Mouse (Mus musculus): Measurements from ENCODE around the gene Khk.

The Khk gene

GRCm38 (mm10) chr5:30914101-30914635, 7.1 kb upstream of the Khk start:
- DNase-seq = no peak

- DNase-seq = no peak
These were observed 6.4 kb upstream of the Khk start for GRCm38 (mm10) chr5:30914849-30915248.

- DNase-seq = no peak
These were observed 5.8 kb upstream of the Khk start for GRCm38 (mm10) chr5:30915456-30915855.

DNA sequence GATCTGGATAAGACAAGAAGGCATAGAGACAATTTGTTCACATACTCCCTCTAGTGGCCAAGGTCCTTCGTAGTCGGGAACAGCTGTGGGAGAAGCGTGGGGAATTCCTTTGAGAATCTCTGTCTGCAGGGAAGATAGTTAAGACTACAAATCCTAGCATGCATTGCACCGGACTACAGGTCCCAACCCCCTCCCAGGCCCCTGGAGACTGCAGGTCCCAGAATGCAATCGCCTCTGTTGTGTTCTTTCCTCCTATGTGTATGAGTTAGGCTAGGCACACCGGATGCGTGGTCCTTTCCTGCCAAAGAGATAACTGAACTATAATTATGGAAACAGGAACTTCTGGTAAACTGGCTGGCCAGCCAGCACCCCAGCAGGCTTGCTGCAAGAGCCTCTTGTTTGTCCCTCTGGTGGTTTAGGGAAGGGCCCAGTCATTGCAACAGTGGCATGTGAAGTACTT, 5.2 kb upstream of the Khk start:
- peak; percentile 79 to 83 for DNase-seq

DNA sequence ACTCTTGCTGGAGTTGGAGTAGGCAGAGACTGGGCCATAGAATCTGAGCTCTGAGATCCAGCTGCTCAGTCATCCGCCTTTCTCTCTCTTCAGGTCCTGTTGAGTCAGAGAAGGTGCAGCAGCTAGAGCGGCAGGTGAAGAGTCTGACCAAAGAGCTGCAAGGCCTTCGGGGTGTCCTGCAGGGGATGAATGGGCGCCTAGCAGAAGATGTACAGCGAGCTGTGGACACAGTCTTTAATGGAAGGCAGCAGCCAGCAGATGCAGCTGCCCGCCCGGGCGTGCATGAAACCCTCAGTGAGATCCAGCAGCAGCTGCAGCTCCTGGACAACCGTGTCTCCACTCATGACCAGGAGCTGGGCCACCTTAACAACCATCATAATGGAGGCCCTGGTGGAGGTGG, 4.4 kb upstream of the Khk start:
- DNase-seq = no peak

DNA sequence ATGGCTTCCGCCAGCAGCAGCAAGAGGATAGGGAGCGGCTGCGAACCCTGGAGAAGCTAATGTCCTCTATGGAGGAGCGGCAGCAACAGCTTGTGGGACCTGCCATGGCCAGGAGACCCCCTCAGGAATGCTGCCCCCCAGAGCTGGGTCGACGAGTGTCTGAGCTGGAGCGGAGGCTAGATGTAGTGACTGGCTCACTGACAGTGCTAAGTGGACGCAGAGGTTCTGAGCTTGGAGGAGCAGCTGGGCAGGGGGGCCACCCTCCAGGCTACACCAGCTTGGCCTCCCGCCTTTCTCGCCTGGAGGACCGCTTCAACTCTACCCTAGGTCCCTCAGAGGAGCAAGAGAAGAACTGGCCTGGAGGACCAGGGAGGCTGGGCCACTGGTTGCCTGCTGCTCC, 3.9 kb upstream of the Khk start:
- DNase-seq = no peak

DNA sequence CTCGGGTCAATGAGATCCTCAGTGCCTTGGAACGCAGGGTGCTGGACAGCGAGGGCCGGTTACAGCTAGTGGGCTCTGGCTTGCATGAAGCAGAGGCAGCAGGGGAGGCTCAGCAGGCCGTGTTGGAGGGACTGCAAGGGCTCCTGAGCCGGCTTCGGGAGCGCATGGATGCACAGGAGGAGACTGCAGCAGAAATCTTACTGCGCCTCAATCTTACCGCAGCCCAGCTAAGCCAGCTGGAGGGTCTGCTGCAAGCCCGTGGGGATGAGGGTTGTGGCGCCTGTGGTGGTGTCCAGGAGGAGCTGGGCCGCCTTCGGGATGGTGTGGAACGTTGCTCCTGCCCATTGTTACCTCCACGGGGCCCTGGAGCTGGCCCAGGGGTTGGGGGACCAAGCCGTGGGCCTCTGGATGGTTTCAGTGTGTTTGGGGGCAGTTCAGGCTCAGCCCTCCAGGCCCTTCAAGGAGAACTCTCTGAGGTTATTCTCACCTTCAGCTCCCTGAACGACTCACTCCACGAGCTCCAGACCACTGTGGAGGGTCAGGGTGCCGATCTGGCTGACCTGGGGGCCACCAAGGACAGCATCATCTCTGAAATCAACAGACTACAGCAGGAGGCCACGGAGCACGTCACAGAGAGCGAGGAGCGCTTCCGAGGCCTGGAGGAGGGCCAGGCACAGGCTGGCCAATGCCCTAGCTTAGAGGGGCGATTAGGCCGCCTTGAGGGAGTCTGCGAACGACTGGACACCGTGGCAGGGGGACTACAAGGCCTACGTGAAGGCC, 3.1 kb upstream of the Khk start:
- DNase-seq = no peak

GRCm38 (mm10) chr5:30918691-30919090, 2.5 kb upstream of the Khk start:
- DNase-seq = no peak

- no peak for DNase-seq
These were observed 1.2 kb upstream of the Khk start for GRCm38 (mm10) chr5:30919831-30920614.

DNA sequence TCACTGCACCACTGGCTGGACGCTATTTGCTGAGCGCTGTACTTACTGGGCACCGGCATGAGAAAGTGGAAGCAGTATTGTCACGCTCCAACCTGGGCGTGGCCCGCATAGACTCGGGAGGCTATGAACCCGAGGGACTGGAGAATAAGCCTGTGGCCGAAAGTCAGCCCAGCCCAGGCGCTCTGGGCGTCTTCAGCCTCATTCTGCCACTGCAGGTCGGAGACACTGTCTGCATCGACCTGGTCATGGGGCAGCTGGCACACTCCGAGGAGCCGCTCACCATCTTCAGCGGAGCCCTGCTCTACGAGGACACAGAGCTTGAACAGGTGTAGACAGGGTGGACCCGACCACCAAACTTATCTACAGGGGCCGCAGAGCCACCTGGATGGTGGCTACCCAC, 610 bp upstream of the Khk start:
- DNase-seq = peak in 1 of 2 experiments; percentile 26

DNA sequence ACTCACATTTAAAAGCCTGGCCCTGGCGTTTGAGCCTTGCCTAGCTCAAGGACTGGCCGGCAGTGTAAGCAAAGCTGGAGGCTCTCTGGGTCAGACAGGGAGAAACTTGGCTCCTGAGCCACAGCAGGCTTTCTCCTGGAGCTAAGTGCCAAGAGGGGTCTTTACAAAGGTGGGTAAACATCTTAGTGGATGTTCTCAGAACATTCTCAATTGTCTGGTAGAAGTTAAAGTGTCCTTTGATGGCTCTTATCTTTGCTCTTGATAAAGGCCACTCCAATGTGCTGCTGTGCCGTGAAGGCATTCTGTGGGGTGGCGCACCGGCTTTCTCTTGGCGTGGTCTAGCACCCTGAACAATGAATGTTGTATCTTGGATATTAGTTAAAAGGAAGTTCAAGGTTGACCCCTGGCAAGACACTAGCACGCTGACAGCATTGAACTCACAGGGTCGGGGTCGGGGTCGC, 1.4 kb downstream of the Khk start:
- DNase-seq = no peak

DNA sequence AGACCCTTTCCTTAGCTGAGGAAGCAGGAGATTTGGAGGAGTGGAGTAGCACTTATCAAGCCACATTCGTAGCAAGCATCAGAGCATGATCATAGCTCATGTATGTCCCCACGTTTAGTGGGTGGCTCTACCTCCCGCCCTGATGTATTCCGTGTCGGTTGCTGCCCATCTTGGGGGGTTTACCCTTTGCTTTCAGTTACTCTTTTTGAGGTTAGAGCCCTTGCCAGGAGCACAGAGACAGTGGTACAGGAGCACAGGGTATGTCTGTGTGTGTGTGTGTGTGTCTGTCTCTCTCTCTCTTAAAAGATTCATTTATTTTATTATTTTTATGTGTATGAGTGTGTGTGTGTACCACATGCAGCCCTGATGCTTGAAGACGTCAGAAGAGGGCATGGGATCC, 1.9 kb downstream of the Khk start:
- DNase-seq = no peak

- no peak for DNase-seq
These were observed 3.4 kb downstream of the Khk start for GRCm38 (mm10) chr5:30924614-30925013.

- no peak for DNase-seq
These were observed 4.0 kb downstream of the Khk start for GRCm38 (mm10) chr5:30925217-30925616.

DNA sequence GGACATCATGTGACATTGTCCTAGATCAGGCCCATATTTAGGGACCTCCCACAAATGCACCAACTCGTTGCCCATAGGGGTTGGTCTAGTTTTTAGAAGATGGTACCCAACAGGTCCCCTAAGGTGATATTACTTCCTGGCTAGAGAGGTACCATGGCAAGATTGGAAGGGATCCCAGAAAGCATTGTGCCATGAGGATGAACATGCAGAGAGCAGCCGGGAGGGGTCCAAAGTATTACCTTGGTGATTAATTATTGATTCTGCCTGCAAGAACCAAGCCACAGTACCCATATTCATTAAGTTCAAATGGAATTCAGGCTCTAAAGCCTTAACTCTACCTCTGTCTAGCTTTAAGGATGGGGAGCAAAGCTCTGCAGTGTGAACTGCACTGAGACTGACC, 4.8 kb downstream of the Khk start:
- no peak for DNase-seq

- DNase-seq = peak in 1 of 2 experiments; percentile 52
These were observed 6.8 kb downstream of the Khk start for GRCm38 (mm10) chr5:30927945-30928529.

- peak; percentile 90 to 93 for DNase-seq
These were observed 8.9 kb downstream of the Khk start for GRCm38 (mm10) chr5:30930121-30930520.

DNA sequence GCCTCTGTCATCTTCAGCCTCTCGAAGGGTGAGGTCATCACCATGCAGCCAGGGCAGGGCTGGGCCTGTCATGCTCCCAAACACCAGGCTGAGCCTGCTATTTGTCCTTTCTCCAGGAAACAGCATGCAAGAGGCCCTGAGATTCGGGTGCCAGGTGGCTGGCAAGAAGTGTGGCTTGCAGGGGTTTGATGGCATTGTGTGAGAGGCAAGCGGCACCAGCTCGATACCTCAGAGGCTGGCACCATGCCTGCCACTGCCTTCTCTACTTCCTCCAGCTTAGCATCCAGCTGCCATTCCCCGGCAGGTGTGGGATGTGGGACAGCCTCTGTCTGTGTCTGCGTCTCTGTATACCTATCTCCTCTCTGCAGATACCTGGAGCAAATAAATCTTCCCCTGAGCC, 9.6 kb downstream of the Khk start:
- peak; percentile 53 to 59 for DNase-seq

GRCm38 (mm10) chr5:30931378-30931777, 10.1 kb downstream of the Khk start:
- DNase-seq = no peak

DNA sequence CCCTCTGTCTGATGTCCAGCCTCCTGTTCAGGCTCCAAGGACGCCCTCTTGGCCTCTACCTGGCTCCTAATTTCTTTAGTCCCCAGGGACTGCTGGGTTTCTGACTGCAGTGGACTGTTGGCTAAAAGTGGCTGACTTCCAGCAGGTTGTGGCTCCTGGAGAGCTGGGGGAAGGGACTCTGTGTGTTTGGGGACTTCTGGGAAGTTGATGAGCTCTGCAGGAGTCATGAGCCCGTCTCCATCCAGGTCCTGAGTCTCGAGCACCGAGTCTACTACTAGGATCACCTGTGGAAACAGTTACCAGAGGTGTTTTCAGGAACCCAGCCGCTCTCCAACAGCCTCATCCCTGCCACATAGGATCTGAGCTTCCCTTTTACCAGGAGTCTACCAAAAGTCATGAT, 12.5 kb downstream of the Khk start:
- DNase-seq = no peak

DNA sequence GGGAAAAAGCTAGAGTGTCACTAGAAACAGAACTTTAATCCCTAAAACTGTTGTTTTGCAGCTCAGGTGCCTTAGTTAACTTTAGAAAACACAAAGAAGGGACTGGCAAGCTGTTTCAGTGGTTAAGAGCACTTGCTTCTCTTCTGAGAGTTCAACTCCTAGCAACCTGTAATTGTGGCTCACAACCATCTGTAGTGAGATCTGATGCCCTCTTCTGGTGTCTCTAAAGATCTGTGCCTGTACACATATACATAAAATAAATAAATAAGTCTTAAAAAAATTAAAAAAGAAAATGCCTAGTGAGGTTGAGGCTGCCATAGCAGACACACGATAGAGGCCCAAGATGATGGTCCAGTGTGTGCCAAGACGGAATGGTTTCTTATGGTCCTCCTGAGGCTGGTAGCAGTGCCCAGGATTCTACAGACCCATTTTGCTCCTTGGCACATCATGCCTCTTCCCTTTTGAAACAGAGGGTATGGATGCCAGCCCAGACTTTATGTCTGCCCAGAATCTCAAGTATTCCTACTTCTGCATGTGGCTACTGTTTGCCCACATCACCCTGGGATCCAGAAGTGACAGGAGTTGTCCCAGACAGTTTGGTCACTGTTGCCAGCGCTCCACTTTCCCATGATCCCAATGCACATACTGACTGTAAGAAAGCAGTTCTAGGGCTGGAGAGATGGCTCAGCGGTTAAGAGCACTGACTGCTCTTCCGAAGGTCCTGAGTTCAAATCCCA, 13.7 kb downstream of the Khk start:
- no peak for DNase-seq

- DNase-seq = peak in 1 of 2 experiments; percentile 40
These were observed 21.8 kb downstream of the Khk start for GRCm38 (mm10) chr5:30943004-30943403.

GRCm38 (mm10) chr5:30944344-30944743, 23.1 kb downstream of the Khk start:
- no peak for DNase-seq

Data from cerebellum, postnatal 14 days (tissue).